Mouse (Mus musculus) left cerebral cortex, postnatal 14 days (tissue): ENCODE measurements at regions not wholly inside any gene's neighbourhood (a gene's known extent, or its start where the extent isn't known, plus 50 kb on each side); places are given as distances from the start of the nearest gene placed in this dataset.
A peak's percentile ranks its signal among the peaks of the same experiment; 100 is the strongest.

Experiments used
- DNase-seq, 2 experiments: peaks; one replicate each; pipeline ENCODE4 v3.0.0; 2021 to 2022; ENCODE audit warnings: low spot score in 2 of 2, mixed read lengths in 1 of 2
- intact Hi-C: fragments of 180-260 bp; cut with DNase I; formaldehyde crosslinking; loops from one replicate; pipeline ENCODE4 v1.15.1; 2025

- intact Hi-C loops = no loop called here
- DNase-seq = no peak
Measured at GRCm38 (mm10) chr3:34481314-34481713, 168.9 kb upstream of the Sox2 start.

- intact Hi-C loops = no loop called here
Measured at GRCm38 (mm10) chr3:34474126-34474525, 176.1 kb upstream of the Sox2 start.

GRCm38 (mm10) chr3:34470721-34471120 is 179.5 kb upstream of the Sox2 start:
- DNase-seq = peak in 1 of 2 experiments; percentile 26
- intact Hi-C loops = no loop called here

More at GRCm38 (mm10) chr3:34474126-34474525, 176.1 kb upstream of the Sox2 start:
- no peak for DNase-seq

- DNase-seq = no peak
- intact Hi-C loops = no loop called here
Measured at GRCm38 (mm10) chr3:34469946-34470345, 180.3 kb upstream of the Sox2 start.

- no peak for DNase-seq
- intact Hi-C loops = no loop called here
Measured at GRCm38 (mm10) chr3:34466312-34466711, 183.9 kb upstream of the Sox2 start.

- intact Hi-C loops = no loop called here
- no peak for DNase-seq
Measured at GRCm38 (mm10) chr3:34465040-34465831, 185.0 kb upstream of the Sox2 start.

- no peak for DNase-seq
- intact Hi-C loops = no loop called here
Measured at GRCm38 (mm10) chr3:34458766-34459165, 191.4 kb upstream of the Sox2 start.

- intact Hi-C loops = no loop called here
- DNase-seq = no peak
Measured at GRCm38 (mm10) chr3:34457821-34458220, 192.4 kb upstream of the Sox2 start.

GRCm38 (mm10) chr3:34456488-34457433 is 193.4 kb upstream of the Sox2 start:
- intact Hi-C loops = no loop called here
- DNase-seq = peak; percentile 54 to 55

- intact Hi-C loops = no loop called here
- no peak for DNase-seq
Measured at GRCm38 (mm10) chr3:34454026-34454624, 196.1 kb upstream of the Sox2 start.

GRCm38 (mm10) chr3:34445354-34445753 is 204.9 kb upstream of the Sox2 start:
- peak; percentile 49 to 66 for DNase-seq
- intact Hi-C loops = loop anchor here (2.0 to 10.0 kb wide), 2 partner anchors 197 to 211 kb away; no protein-coding TSS in a partner anchor

GRCm38 (mm10) chr3:34444802-34445201 is 205.4 kb upstream of the Sox2 start:
- no peak for DNase-seq
- intact Hi-C loops = loop anchor here (2.0 to 10.0 kb wide), 3 partner anchors 117 to 210 kb away; no protein-coding TSS in a partner anchor

- intact Hi-C loops = loop anchor here (2.0 to 10.0 kb wide), 3 partner anchors 118 to 209 kb away; no protein-coding TSS in a partner anchor
- DNase-seq = peak; percentile 75 to 79
Measured at GRCm38 (mm10) chr3:34443731-34444628, 206.2 kb upstream of the Sox2 start.

GRCm38 (mm10) chr3:34443307-34443706 is 206.9 kb upstream of the Sox2 start:
- no peak for DNase-seq
- intact Hi-C loops = loop anchor here (5.0 to 10.0 kb wide), 2 partner anchors 119 to 209 kb away; no protein-coding TSS in a partner anchor

GRCm38 (mm10) chr3:34441792-34442191 is 208.4 kb upstream of the Sox2 start:
- intact Hi-C loops = loop anchor here (5.0 to 10.0 kb wide), 2 partner anchors 121 to 207 kb away; no protein-coding TSS in a partner anchor
- DNase-seq = no peak

GRCm38 (mm10) chr3:34441266-34441665 is 208.9 kb upstream of the Sox2 start:
- peak; percentile 20 to 74 for DNase-seq
- intact Hi-C loops = loop anchor here (5.0 to 10.0 kb wide), 2 partner anchors 121 to 206 kb away; no protein-coding TSS in a partner anchor

- DNase-seq = no peak
- intact Hi-C loops = no loop called here
Measured at GRCm38 (mm10) chr3:34434901-34435300, 215.3 kb upstream of the Sox2 start.

GRCm38 (mm10) chr3:34427967-34428366 is 222.2 kb upstream of the Sox2 start:
- DNase-seq = no peak
- intact Hi-C loops = no loop called here
